Mouse (Mus musculus): Measurements from ENCODE around the gene Ccdc120. TPM values are rescaled to one million over a fixed set of nuclear protein-coding genes. Genes with fewer than 3 reads are reported as not detected.
"Not testable (repeated sequence)": the region's sequence is repeated elsewhere in the genome, so short reads cannot be mapped to it uniquely, and the experiment has no call there.

The Ccdc120 gene
- polyA plus RNA-seq, 1 experiment from 2014 or later, result 1.9 TPM

DNA sequence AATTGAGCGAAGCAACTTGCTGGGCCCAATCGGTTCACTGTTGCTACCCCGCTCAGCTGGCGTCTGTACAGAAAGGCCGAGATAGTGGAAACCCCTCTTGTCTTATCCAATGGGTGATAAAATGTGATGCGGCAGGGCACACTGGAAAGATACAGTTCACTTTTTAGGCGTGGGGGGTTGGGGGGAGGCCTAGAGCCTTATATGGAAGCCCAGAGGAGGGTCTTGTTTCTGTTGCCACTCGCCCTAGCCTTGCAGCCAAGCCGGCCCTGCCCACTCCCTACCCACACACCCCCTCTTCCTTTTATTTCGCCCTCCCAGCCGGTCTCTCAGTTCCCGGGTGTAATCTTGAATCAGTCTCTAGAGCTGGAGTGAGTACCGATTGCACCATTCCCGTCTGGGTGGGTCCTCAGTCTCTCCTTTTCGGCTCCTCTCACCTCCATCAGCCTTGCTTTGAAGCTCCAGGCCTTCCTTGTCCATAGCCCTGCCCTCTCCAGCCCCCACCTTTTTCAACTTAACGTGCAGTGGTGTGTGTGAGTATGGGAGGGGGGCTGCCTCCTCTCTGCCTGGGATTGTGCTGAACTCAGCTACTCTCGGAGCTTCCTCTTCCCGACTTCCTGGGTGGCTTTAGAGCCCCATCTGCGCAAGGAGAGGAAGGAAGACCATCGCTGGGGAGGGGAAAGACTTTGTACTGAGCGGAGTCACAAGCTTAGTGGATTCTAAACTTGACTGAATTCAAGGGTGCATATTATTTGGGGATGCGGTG is 13.1 kb upstream of the Ccdc120 start:
- 14% methylated on average over 22 of the region's 22 CpGs for WGBS (ENCODE audit: insufficient replicate concordance)
- Histone ChIP-seq H3K36me3 (ENCODE audit: control insufficient read depth, insufficient read depth) (no peaks in the 10 kb centered on the region), H3K27ac (ENCODE audit: low read length) (peak overlapping the region; percentile 41; the same call in 1 of the 2 replicates), H3K27me3 (ENCODE audit: control insufficient read depth, insufficient read depth, low read depth, low read length) (no peaks in the 10 kb centered on the region), H3K4me3 (ENCODE audit: low read depth, low read length) (peak overlapping the region; percentile 74), H3K9ac (ENCODE audit: low read depth, low read length) (peak overlapping the region; percentile 38), H3K9me3 (replicated peaks; ENCODE audit: control insufficient read depth, low read length) (no peaks in the 10 kb centered on the region; the same call in 1 of the 2 replicates), H3K4me1 (ENCODE audit: control insufficient read depth, low read depth, low read length) (peaks cover 22% of the 10 kb centered on the region), H3K4me2 (ENCODE audit: low read depth, low read length) (peak overlapping the region; percentile 77)
- no peak for ATAC-seq (ENCODE audit: low read depth)

DNA sequence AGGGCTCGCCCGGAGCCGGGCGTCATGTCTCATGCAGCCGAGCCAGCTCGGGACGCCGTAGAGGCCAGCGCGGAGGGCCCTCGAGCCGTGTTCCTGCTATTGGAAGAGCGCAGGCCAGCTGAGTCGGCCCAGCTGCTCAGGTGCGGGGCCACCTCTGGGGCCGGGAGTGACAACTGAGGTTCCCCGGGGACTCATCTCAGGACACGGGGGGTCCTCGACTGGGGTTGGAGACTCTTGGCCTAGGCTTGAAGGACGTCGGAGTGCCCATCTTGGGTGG is 12.2 kb upstream of the Ccdc120 start:
- ATAC-seq (ENCODE audit: low read depth), result peak; percentile 17
- H3K4me3 ChIP-seq (ENCODE audit: low read depth, low read length), result peak overlapping the region; percentile 74
- H3K9me3 ChIP-seq (replicated peaks; ENCODE audit: control insufficient read depth, low read length), result no peaks in the 10 kb centered on the region; the same call in 1 of the 2 replicates
- no peaks in the 10 kb centered on the region for H3K36me3 ChIP-seq (ENCODE audit: control insufficient read depth, insufficient read depth)
- peak overlapping the region; percentile 82 for H3K27ac ChIP-seq (ENCODE audit: low read length)
- peak overlapping the region; percentile 77 for H3K4me2 ChIP-seq (ENCODE audit: low read depth, low read length)
- H3K4me1 ChIP-seq (ENCODE audit: control insufficient read depth, low read depth, low read length), result peaks cover 22% of the 10 kb centered on the region
- no peaks in the 10 kb centered on the region for H3K27me3 ChIP-seq (ENCODE audit: control insufficient read depth, insufficient read depth, low read depth, low read length)
- peak overlapping the region; percentile 76 for H3K9ac ChIP-seq (ENCODE audit: low read depth, low read length)
- 17% methylated on average over 21 of the region's 21 CpGs for WGBS (ENCODE audit: insufficient replicate concordance)

DNA sequence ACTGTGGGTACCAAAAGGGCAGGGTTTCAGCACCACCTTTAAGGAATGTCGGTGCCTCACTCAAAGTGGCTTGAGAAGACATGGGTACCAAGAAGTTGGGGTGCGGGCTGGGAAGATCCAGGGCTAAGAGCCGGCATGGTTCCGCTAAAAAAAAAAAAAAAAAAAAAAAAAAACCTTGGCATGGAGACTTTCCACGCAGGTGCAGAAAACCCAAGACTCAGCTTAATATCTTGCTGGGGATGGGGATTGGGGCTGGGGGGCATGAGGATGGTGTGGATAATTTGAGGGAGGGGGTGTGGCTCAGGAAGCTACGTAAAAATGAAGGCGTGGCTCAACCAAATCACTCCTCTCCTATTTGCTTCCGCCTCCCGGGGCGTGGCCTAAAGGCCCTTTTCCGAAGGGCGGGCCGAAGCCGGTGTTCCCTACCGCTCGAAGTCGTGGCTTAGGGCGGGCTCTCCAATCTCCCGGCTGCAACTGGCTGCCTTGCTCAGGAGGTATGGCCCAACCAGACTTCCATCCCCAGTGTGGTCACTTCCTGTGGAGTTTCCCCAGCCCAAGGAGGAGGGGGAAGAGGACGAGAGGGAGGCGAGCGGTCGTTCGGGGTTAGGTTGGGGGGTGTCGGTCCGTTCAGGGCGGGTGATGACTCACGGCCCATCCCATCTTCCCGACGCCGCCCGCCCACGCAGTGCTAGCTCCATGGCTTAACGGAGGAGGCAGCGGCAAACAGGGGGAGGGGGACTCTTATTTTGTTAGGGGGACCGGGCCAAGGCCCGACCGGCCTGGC is 11.6 kb upstream of the Ccdc120 start, which contains the start of gene Tfe3:
TSS of gene Tfe3 (plus strand) at position 424 of the 784 bp plus-strand sequence.
- ATAC-seq (ENCODE audit: low read depth), result peak; percentile 94
- 12% methylated on average over 36 of the region's 38 CpGs for WGBS (ENCODE audit: insufficient replicate concordance)

DNA sequence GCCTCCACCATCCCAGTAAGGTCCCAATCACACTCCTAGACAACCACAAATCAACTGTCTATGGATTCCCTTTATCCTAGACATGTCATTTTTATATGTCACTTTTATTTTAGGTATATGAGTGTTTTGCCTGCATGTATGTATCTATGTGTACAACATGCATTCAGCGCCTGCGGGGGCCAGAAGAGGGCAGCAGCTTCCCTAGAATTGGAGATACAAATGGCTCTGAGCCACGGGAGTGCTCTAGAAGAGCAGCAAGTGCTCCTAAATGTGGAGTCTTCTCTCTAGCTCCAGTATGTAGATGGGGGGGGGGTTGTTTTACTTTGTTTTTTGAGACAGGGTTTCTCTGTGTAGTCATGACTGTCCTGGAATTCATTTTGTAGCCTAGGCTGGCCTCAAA is 2.9 kb upstream of the Ccdc120 start:
- H3K9me3 ChIP-seq (replicated peaks; ENCODE audit: control insufficient read depth, low read length); H3K4me3 ChIP-seq (ENCODE audit: low read depth, low read length); H3K9ac ChIP-seq (ENCODE audit: low read depth, low read length); H3K4me1 ChIP-seq (ENCODE audit: control insufficient read depth, low read depth, low read length); H3K27me3 ChIP-seq (ENCODE audit: control insufficient read depth, insufficient read depth, low read depth, low read length); H3K4me2 ChIP-seq (ENCODE audit: low read depth, low read length); H3K27ac ChIP-seq (ENCODE audit: low read length); H3K36me3 ChIP-seq (ENCODE audit: control insufficient read depth, insufficient read depth); ATAC-seq (ENCODE audit: low read depth): not testable (repeated sequence)
- WGBS (ENCODE audit: insufficient replicate concordance), result 23% methylated on average over 3 of the region's 3 CpGs

More for the DNA sequence above, 11.6 kb upstream of the Ccdc120 start, which contains the start of gene Tfe3:
- H3K36me3 ChIP-seq (ENCODE audit: control insufficient read depth, insufficient read depth), result no peaks in the 10 kb centered on the region
- peak within 1 kb of the TSS; percentile 74 for H3K4me3 ChIP-seq (ENCODE audit: low read depth, low read length)
- H3K4me1 ChIP-seq (ENCODE audit: control insufficient read depth, low read depth, low read length), result peaks cover 22% of the 10 kb centered on the region
- no peaks in the 10 kb centered on the region for H3K27me3 ChIP-seq (ENCODE audit: control insufficient read depth, insufficient read depth, low read depth, low read length)
- H3K4me2 ChIP-seq (ENCODE audit: low read depth, low read length), result peak within 1 kb of the TSS; percentile 77
- H3K27ac ChIP-seq (ENCODE audit: low read length), result peak within 1 kb of the TSS; percentile 82
- H3K9me3 ChIP-seq (replicated peaks; ENCODE audit: control insufficient read depth, low read length), result no peaks in the 10 kb centered on the region; the same call in 1 of the 2 replicates
- peak within 1 kb of the TSS; percentile 76 for H3K9ac ChIP-seq (ENCODE audit: low read depth, low read length)

DNA sequence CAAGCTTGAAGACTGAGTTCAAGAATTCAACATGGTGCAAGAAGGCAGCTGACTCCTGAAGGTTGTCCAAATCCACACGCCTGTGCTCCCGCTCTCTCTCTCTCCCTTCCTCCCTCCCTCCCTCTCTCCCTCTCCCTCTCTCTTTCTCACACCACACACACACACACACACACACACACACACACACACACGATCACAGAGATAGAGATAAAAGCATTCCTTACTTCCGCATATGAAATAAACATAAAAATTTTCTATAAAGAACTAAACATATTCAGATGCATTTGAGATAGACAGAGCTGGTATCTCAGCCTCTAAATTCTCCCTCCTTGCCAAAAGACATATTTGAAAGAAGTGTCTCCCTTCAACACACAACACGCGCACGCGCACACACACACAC is 5.3 kb downstream of the Ccdc120 start:
- no peak overlapping the region for H3K4me2 ChIP-seq (ENCODE audit: low read depth, low read length)
- no peak overlapping the region for H3K9ac ChIP-seq (ENCODE audit: low read depth, low read length)
- H3K27me3 ChIP-seq (ENCODE audit: control insufficient read depth, insufficient read depth, low read depth, low read length), result no peaks in the 10 kb centered on the region
- H3K27ac ChIP-seq (ENCODE audit: low read length), result no peak overlapping the region
- no peak for ATAC-seq (ENCODE audit: low read depth)
- no peaks in the 10 kb centered on the region for H3K9me3 ChIP-seq (replicated peaks; ENCODE audit: control insufficient read depth, low read length)
- no peaks in the 10 kb centered on the region for H3K36me3 ChIP-seq (ENCODE audit: control insufficient read depth, insufficient read depth)
- 79% methylated on average over 8 of the region's 8 CpGs for WGBS (ENCODE audit: insufficient replicate concordance)
- H3K4me1 ChIP-seq (ENCODE audit: control insufficient read depth, low read depth, low read length), result no peaks in the 10 kb centered on the region; the same call in 1 of the 2 replicates
- no peak overlapping the region for H3K4me3 ChIP-seq (ENCODE audit: low read depth, low read length)

DNA sequence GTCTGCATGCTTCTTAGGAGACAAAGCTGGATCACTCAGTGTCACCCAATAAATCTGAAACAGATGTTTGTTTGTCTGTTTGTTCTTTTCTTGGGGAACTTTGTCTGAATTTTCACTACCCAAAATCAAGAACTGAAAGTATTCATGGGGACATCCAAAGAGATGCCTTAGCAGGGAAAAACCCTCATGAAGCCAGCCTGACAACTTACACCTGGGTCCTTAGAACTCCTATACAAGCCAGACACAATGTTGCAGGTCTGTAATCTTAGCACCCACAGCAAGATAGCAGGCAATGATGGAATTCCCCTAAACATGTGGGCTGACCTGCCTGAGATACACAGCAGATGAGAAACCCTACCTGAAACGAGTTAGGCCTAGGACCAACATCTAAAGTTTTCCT is 5.8 kb downstream of the Ccdc120 start:
- ATAC-seq (ENCODE audit: low read depth), result no peak
- no peaks in the 10 kb centered on the region; the same call in 1 of the 2 replicates for H3K4me1 ChIP-seq (ENCODE audit: control insufficient read depth, low read depth, low read length)
- H3K4me2 ChIP-seq (ENCODE audit: low read depth, low read length), result no peak overlapping the region
- no peaks in the 10 kb centered on the region for H3K36me3 ChIP-seq (ENCODE audit: control insufficient read depth, insufficient read depth)
- 31% methylated on average over 1 of the region's 1 CpGs for WGBS (ENCODE audit: insufficient replicate concordance)
- H3K9me3 ChIP-seq (replicated peaks; ENCODE audit: control insufficient read depth, low read length), result no peaks in the 10 kb centered on the region
- no peak overlapping the region for H3K27ac ChIP-seq (ENCODE audit: low read length)
- H3K27me3 ChIP-seq (ENCODE audit: control insufficient read depth, insufficient read depth, low read depth, low read length), result no peaks in the 10 kb centered on the region
- H3K9ac ChIP-seq (ENCODE audit: low read depth, low read length), result no peak overlapping the region
- no peak overlapping the region for H3K4me3 ChIP-seq (ENCODE audit: low read depth, low read length)

DNA sequence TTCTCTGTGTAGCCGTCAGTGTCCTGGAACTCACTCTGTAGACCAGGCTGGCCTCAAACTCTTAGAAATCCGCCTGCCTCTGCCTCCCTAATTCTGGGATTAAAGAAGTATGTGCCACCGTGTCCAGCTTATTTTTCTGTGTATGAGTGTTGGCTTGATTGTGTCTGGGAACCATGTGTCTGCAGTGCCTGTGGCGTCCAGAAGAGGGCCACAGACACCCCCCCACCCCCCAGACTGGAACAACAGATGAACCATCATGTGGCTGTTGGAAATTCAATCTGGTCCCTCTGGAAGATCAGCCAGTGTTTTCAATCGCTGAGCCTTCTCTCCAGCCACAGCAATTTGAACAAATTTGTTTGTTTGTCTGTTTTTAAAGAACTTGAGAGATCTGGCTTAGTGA is 7.2 kb downstream of the Ccdc120 start:
- Histone ChIP-seq H3K9ac (ENCODE audit: low read depth, low read length) (no peak overlapping the region), H3K4me3 (ENCODE audit: low read depth, low read length) (no peak overlapping the region), H3K4me2 (ENCODE audit: low read depth, low read length) (no peak overlapping the region), H3K4me1 (ENCODE audit: control insufficient read depth, low read depth, low read length) (no peaks in the 10 kb centered on the region; the same call in 1 of the 2 replicates), H3K27me3 (ENCODE audit: control insufficient read depth, insufficient read depth, low read depth, low read length) (no peaks in the 10 kb centered on the region), H3K9me3 (replicated peaks; ENCODE audit: control insufficient read depth, low read length) (no peaks in the 10 kb centered on the region), H3K27ac (ENCODE audit: low read length) (no peak overlapping the region), H3K36me3 (ENCODE audit: control insufficient read depth, insufficient read depth) (no peaks in the 10 kb centered on the region)
- ATAC-seq (ENCODE audit: low read depth), result no peak
- WGBS (ENCODE audit: insufficient replicate concordance), result 47% methylated on average over 5 of the region's 5 CpGs

DNA sequence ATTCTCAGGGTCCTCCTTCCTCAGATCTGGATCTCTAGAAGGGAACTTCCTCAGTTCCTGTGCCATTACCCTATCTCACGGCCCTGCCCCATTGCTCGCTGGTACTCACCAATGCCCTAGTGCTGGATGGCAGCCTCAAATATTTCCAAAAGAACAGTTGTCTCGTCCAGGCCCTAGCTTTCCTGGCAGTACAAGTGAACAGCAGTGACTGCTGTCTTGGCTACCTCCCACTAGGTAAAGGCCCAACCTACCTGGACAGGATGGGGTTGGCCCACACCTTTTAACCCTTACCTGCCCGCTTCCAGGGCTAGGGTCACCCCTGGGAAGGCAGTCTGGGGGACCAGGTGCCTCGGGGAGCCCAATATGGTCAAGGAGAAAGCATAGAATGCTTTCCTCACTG is 9.6 kb downstream of the Ccdc120 start:
- Histone ChIP-seq H3K27ac (ENCODE audit: low read length) (no peak overlapping the region), H3K9ac (ENCODE audit: low read depth, low read length) (no peak overlapping the region), H3K27me3 (ENCODE audit: control insufficient read depth, insufficient read depth, low read depth, low read length) (no peaks in the 10 kb centered on the region), H3K36me3 (ENCODE audit: control insufficient read depth, insufficient read depth) (no peaks in the 10 kb centered on the region), H3K4me3 (ENCODE audit: low read depth, low read length) (peak overlapping the region; percentile 8; the same call in 1 of the 2 replicates), H3K4me1 (ENCODE audit: control insufficient read depth, low read depth, low read length) (no peaks in the 10 kb centered on the region; the same call in 1 of the 2 replicates), H3K9me3 (replicated peaks; ENCODE audit: control insufficient read depth, low read length) (no peaks in the 10 kb centered on the region), H3K4me2 (ENCODE audit: low read depth, low read length) (no peak overlapping the region)
- WGBS (ENCODE audit: insufficient replicate concordance), result 44% methylated on average over 5 of the region's 5 CpGs
- ATAC-seq (ENCODE audit: low read depth), result no peak
